Comparison of ENCODE assay signal across 15 mouse cellular contexts in the genomic region with DNA sequence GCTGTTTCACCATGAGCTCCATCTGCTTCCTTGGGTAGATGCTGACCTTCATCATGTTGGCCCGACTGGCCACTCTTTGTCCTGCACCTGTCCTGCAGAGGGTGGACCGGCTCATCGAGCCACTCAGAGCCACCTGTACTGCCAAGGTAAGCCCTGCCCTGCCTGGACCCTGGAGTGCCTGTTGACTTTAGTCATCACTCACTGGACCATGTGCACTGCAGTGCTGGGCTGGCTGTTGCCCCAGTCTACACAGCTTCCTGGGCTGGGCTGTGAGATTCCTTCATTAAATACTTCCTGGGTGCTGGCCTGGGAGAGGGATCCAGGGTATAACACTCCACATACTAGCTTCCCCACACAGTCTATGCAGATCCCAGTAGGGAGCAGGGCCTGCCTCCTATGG.
"Had no signal": no experiment of that assay in that cellular context is flagged by ENCODE, and none has a peak within 500 bp of the region (broad histone marks: within the 10 kb centered on the region; RNA-seq: fewer than 3 reads in every experiment).

No protein-coding gene starts in this region.

- H3K27ac ChIP-seq: hindbrain, embryonic 14.5 days; liver, embryonic 13.5 days; macrophage; midbrain, embryonic 13.5 days; neural tube, embryonic 12.5 days had no signal

- H3K4me2 ChIP-seq: hindbrain, embryonic 14.5 days; limb, embryonic 15.5 days; liver, embryonic 13.5 days; lung, embryonic 14.5 days; midbrain, embryonic 13.5 days; neural tube, embryonic 12.5 days had no signal

- H3K27me3 ChIP-seq: limb, embryonic 15.5 days; liver, embryonic 13.5 days; midbrain, embryonic 13.5 days; neural tube, embryonic 12.5 days had no signal

- H3K9ac ChIP-seq: hindbrain, embryonic 14.5 days; limb, embryonic 15.5 days; liver, embryonic 13.5 days; lung, embryonic 14.5 days; midbrain, embryonic 13.5 days; neural tube, embryonic 12.5 days had no signal

- DNase-seq: kidney, adult 2 months; kidney, postnatal 25 days; layer of hippocampus, adult 9-11 months; layer of hippocampus, postnatal 36 days; liver, embryonic 13.5 days; lung, embryonic 14.5 days; retina, postnatal 1 day; thymus, adult 2 months; thymus, postnatal 25 days had no signal

- H3K4me3 ChIP-seq: limb, embryonic 15.5 days; liver, embryonic 13.5 days; midbrain, embryonic 13.5 days; neural tube, embryonic 12.5 days had no signal

- H3K9me3 ChIP-seq: limb, embryonic 15.5 days; liver, embryonic 13.5 days; midbrain, embryonic 13.5 days; neural tube, embryonic 12.5 days had no signal

- ATAC-seq: intestine, embryonic 16.5 days; midbrain, embryonic 13.5 days had no signal
